Mouse (Mus musculus) CH12.LX (cell line): Measurements from ENCODE around the gene Espl1. TPM values are rescaled to one million over a fixed set of nuclear protein-coding genes. Genes with fewer than 3 reads are reported as not detected.

Source experiments
- DNase-seq: peaks from one replicate; pipeline ENCODE4 v3.0.0-alpha.2; 2013; ENCODE audit errors: extremely low read depth
- H3K27ac ChIP-seq: 2 replicates; pipeline ENCODE4 v1.5.1; 2012; ENCODE audit warnings: low read depth, mild to moderate bottlenecking, control low read depth, moderate library complexity; ENCODE audit not compliant: insufficient read depth
- H3K27me3 ChIP-seq: replicated peaks from 2 replicates; pipeline ENCODE3; 2012; ENCODE audit warnings: inconsistent platforms
- H3K36me3 ChIP-seq, 2 experiments: replicated peaks in 1 of 2; 2 replicates each; pipeline versions ENCODE3 to v1.6.1; 2012; ENCODE audit warnings: inconsistent platforms in 1 of 2, low read length in 1 of 2, mild to moderate bottlenecking in 1 of 2, mixed read lengths in 1 of 2, moderate library complexity in 1 of 2; ENCODE audit not compliant: control insufficient read depth in 1 of 2, insufficient read depth in 1 of 2
- H3K4me1 ChIP-seq, 2 experiments: 2 replicates each; pipeline ENCODE4 v1.6.1; 2012; ENCODE audit warnings: inconsistent platforms in 1 of 2, moderate library complexity in 1 of 2; ENCODE audit not compliant: insufficient read depth in 2 of 2, control insufficient read depth in 1 of 2
- H3K4me2 ChIP-seq: 2 replicates; pipeline ENCODE4 v1.6.1; 2012; ENCODE audit warnings: low read depth, mild to moderate bottlenecking, control low read depth; ENCODE audit not compliant: poor library complexity, insufficient read depth, severe bottlenecking
- H3K4me3 ChIP-seq, 3 experiments: fragments of 150-350 bp in 1 of 3; sonication (generic) in 1 of 3; replicated peaks in 1 of 3; 2 replicates each; pipeline versions ENCODE3 to v1.5.1; 2011 to 2012; ENCODE audit warnings: low read depth in 2 of 3, low read length in 2 of 3, mild to moderate bottlenecking in 2 of 3, moderate library complexity in 2 of 3, control low read depth in 1 of 3, improper control_type of control experiment in 1 of 3, inconsistent platforms in 1 of 3, mixed read lengths in 1 of 3; ENCODE audit not compliant: poor library complexity in 1 of 3
- H3K79me2 ChIP-seq: replicated peaks from 2 replicates; pipeline ENCODE4 v1.6.1; 2012; ENCODE audit warnings: mild to moderate bottlenecking, moderate library complexity; ENCODE audit not compliant: control insufficient read depth, poor library complexity, insufficient read depth, severe bottlenecking; ENCODE audit errors: extremely low read depth
- H3K9ac ChIP-seq: 2 replicates; pipeline ENCODE4 v1.6.1; 2012; ENCODE audit warnings: low read depth, mild to moderate bottlenecking, control low read depth, moderate library complexity; ENCODE audit not compliant: insufficient read depth
- H3K9me3 ChIP-seq: replicated peaks from 2 replicates; pipeline ENCODE3; 2012; ENCODE audit warnings: low read length, inconsistent platforms, mixed read lengths
- CHD2 ChIP-seq: IDR thresholded peaks from 2 replicates; pipeline ENCODE4 v1.6.1; 2011; ENCODE audit warnings: low read length, improper control_type of control experiment
- CTCF ChIP-seq, 2 experiments: IDR thresholded peaks in 1 of 2; conservative IDR thresholded peaks in 1 of 2; 2 replicates each; pipeline ENCODE4 v1.5.1; 2011 to 2012; ENCODE audit warnings: low read depth in 2 of 2, low read length in 2 of 2, improper control_type of control experiment in 1 of 2, inconsistent platforms in 1 of 2, mild to moderate bottlenecking in 1 of 2, moderate library complexity in 1 of 2
- ELF1 ChIP-seq: IDR thresholded peaks from 2 replicates; pipeline ENCODE4 v1.6.1; 2014; ENCODE audit warnings: low read depth, mild to moderate bottlenecking, inconsistent platforms, low read length, improper control_type of control experiment
- JUND ChIP-seq: conservative IDR thresholded peaks from 2 replicates; pipeline ENCODE4 v1.6.1; 2011; ENCODE audit warnings: low read depth, low read length, improper control_type of control experiment
- KAT2A ChIP-seq: IDR thresholded peaks from 2 replicates; pipeline ENCODE4 v1.6.1; 2012; ENCODE audit warnings: low read length, improper control_type of control experiment, inconsistent platforms; ENCODE audit not compliant: insufficient replicate concordance
- MAFK ChIP-seq: IDR thresholded peaks from 2 replicates; pipeline ENCODE4 v1.6.1; 2011; ENCODE audit warnings: low read length, improper control_type of control experiment; ENCODE audit not compliant: insufficient replicate concordance
- MEF2A ChIP-seq: IDR thresholded peaks from 2 replicates; pipeline ENCODE4 v1.6.1; 2014; ENCODE audit warnings: low read depth, mild to moderate bottlenecking, inconsistent platforms, low read length, improper control_type of control experiment, borderline replicate concordance
- PAX5 ChIP-seq: IDR thresholded peaks from 2 replicates; pipeline ENCODE4 v1.6.1; 2012; ENCODE audit warnings: low read length, inconsistent platforms, mixed read lengths
- POLR2A ChIP-seq: IDR thresholded peaks from 2 replicates; pipeline ENCODE4 v1.6.1; 2011; ENCODE audit warnings: low read depth, mild to moderate bottlenecking, improper control_type of control experiment, low read length
- POLR2AphosphoS2 ChIP-seq: IDR thresholded peaks from 2 replicates; pipeline ENCODE4 v1.6.1; 2011; ENCODE audit warnings: low read depth, low read length, improper control_type of control experiment
- RAD21 ChIP-seq: IDR thresholded peaks from 2 replicates; pipeline ENCODE4 v1.6.1; 2011; ENCODE audit warnings: low read depth, mild to moderate bottlenecking, low read length, improper control_type of control experiment, moderate library complexity
- SIN3A ChIP-seq: IDR thresholded peaks from 2 replicates; pipeline ENCODE4 v1.6.1; 2012; ENCODE audit warnings: low read length, improper control_type of control experiment, inconsistent platforms
- TBP ChIP-seq: conservative IDR thresholded peaks from 2 replicates; pipeline ENCODE4 v1.6.1; 2011; ENCODE audit warnings: low read depth, low read length, improper control_type of control experiment
- UBTF ChIP-seq: IDR thresholded peaks from 2 replicates; pipeline ENCODE4 v1.6.1; 2012; ENCODE audit warnings: low read depth, mild to moderate bottlenecking, inconsistent platforms, low read length, improper control_type of control experiment, moderate library complexity
- ZC3H11A ChIP-seq: IDR thresholded peaks from 2 replicates; pipeline ENCODE4 v1.6.1; 2012; ENCODE audit warnings: low read depth, mild to moderate bottlenecking, inconsistent platforms, low read length, improper control_type of control experiment
- ZKSCAN1 ChIP-seq: IDR thresholded peaks from 2 replicates; pipeline ENCODE4 v1.6.1; 2012; ENCODE audit warnings: low read depth, inconsistent platforms, low read length, improper control_type of control experiment, borderline replicate concordance
- ZMIZ1 ChIP-seq: IDR thresholded peaks from 2 replicates; pipeline ENCODE4 v1.6.1; 2012; ENCODE audit warnings: low read depth, mild to moderate bottlenecking, inconsistent platforms, low read length, improper control_type of control experiment
- ZNF384 ChIP-seq: IDR thresholded peaks from 2 replicates; pipeline ENCODE4 v1.6.1; 2012; ENCODE audit warnings: low read depth, low read length, improper control_type of control experiment, inconsistent platforms
- dilution Hi-C: fragments of 300-500 bp; cut with MboI; formaldehyde crosslinking; loops from 2 replicates; pipeline ENCODE4 v1.14.3; 2020; ENCODE audit warnings: low sequenced_read_pairs; ENCODE audit not compliant: extremely low pct_unique_long_range_greater_than_20kb, extremely low pct_ligation_motif_present
- in situ Hi-C: fragments of 300-500 bp; cut with MboI; formaldehyde crosslinking; loops from 3 replicates; pipeline ENCODE4 v1.14.3; 2019; ENCODE audit warnings: low sequenced_read_pairs, low pct_ligation_motif_present, low pct_unique_long_range_greater_than_20kb, mixed read lengths
- polyA plus RNA-seq: library from polyadenylated mRNA; unstranded; fragments of >175 nt; gene quantifications from 2 replicates; pipeline ENCODE4 v1.2.1, GENCODE M21; 2012; ENCODE audit warnings: low read depth; ENCODE audit not compliant: insufficient read length
- total RNA-seq, 2 experiments: library from RNA; depleted of rRNA; stranded (reverse); fragments of 300-350 nt in 1 of 2; fragments of >200 nt in 1 of 2; gene quantifications; 2 replicates each; pipeline ENCODE4 v1.2.3; 2012 to 2014

Gene Espl1
- total and polyA plus RNA-seq, 3 experiments: 41.3 to 80.7 (median 51.0) TPM

GRCm38 (mm10) chr15:102350138-102350941 lies 54.3 kb downstream of the Espl1 start, which contains the start of gene Aaas (continued):
- TF ChIP-seq ZKSCAN1 (no peak), MEF2A (peak; percentile 88), ZC3H11A (no peak), POLR2A (peak; percentile 94), UBTF (peak; percentile 76; the same call in 1 of the 2 replicates), POLR2AphosphoS2 (no peak), JUND (no peak), ZMIZ1 (peak; percentile 43; the same call in 1 of the 2 replicates), KAT2A (peak; percentile 88)

- Histone ChIP-seq H3K27ac (no peak overlapping the region), H3K36me3 (peaks cover 17 to 25% of the 10 kb centered on the region in 2 experiments), H3K79me2 (peaks cover 15% of the 10 kb centered on the region), H3K4me1 (peaks cover 3 to 17% of the 10 kb centered on the region in 2 experiments; a peak in 3 of 4 replicates), H3K27me3 (peaks cover 3% of the 10 kb centered on the region), H3K4me3 (peak overlapping the region; percentile 53 to 82 (median 70)), H3K9ac (peak overlapping the region; percentile 77), H3K9me3 (peaks cover 9% of the 10 kb centered on the region), H3K4me2 (peak overlapping the region; percentile 92)
- TF ChIP-seq ZMIZ1 (no peak; the same call in 1 of the 2 replicates), TBP (peak; percentile 9; the same call in 1 of the 2 replicates), CHD2 (no peak), SIN3A (no peak), CTCF (conservative IDR thresholded peaks at IDR 0.05 in 1 of 2, IDR thresholded peaks at IDR 0.05 in 1 of 2; ENCODE audit: low read depth in 2 of 2, low read length in 2 of 2) (0 out of 4 replicates have a peak, but pooled peaks of 1 of the 2 experiments have one; percentile 4), PAX5 (no peak), RAD21 (no peak), MAFK (no peak), ZNF384 (peak; percentile 93), ELF1 (no peak), JUND (no peak)
- no peak for DNase-seq
- dilution Hi-C loops: no loop called here
- in situ Hi-C loops: no loop called here
These were observed 54.9 kb downstream of the Espl1 start for GRCm38 (mm10) chr15:102350942-102351291.
